Mouse (Mus musculus): Measurements from ENCODE around the gene Fam107a. TPM values are rescaled to one million over a fixed set of nuclear protein-coding genes. Genes with fewer than 3 reads are reported as not detected.

The Fam107a gene
- polyA plus RNA-seq, 1 experiment from 2014 or later = 8.2 TPM

GRCm38 (mm10) chr14:8256072-8256471 is 61.8 kb downstream of the Fam107a start:
- Histone ChIP-seq H3K4me3 (replicated peaks; ENCODE audit: low read depth, low read length) (no peak overlapping the region), H3K4me2 (ENCODE audit: low read length) (no peak overlapping the region), H3K36me3 (ENCODE audit: insufficient read depth, low read length) (no peaks in the 10 kb centered on the region), H3K9ac (ENCODE audit: low read depth, low read length) (no peak overlapping the region), H3K27ac (no peak overlapping the region), H3K9me3 (replicated peaks; ENCODE audit: low read length) (no peaks in the 10 kb centered on the region), H3K4me1 (replicated peaks; ENCODE audit: insufficient read depth, low read length) (no peaks in the 10 kb centered on the region), H3K27me3 (ENCODE audit: insufficient read depth, low read length) (no peaks in the 10 kb centered on the region)
- ATAC-seq (replicated peaks; ENCODE audit: low FRiP score, low read depth) (no peak), DNase-seq (ENCODE audit: low spot score) (no peak)
- WGBS = 68% methylated on average over 6 of the region's 6 CpGs
- TF ChIP-seq CTCF (IDR thresholded peaks at IDR 0.05; ENCODE audit: low read depth) = no peak

- Histone ChIP-seq H3K4me1 (replicated peaks; ENCODE audit: insufficient read depth, low read length) (no peaks in the 10 kb centered on the region), H3K4me2 (ENCODE audit: low read length) (no peak overlapping the region), H3K36me3 (ENCODE audit: insufficient read depth, low read length) (no peaks in the 10 kb centered on the region), H3K4me3 (replicated peaks; ENCODE audit: low read depth, low read length) (no peak overlapping the region), H3K27ac (no peak overlapping the region), H3K9ac (ENCODE audit: low read depth, low read length) (no peak overlapping the region), H3K9me3 (replicated peaks; ENCODE audit: low read length) (no peaks in the 10 kb centered on the region), H3K27me3 (ENCODE audit: insufficient read depth, low read length) (no peaks in the 10 kb centered on the region)
- WGBS = 67% methylated on average over 7 of the region's 7 CpGs
- ATAC-seq (replicated peaks; ENCODE audit: low FRiP score, low read depth) = no peak
- peak; percentile 74 for TF ChIP-seq CTCF (IDR thresholded peaks at IDR 0.05; ENCODE audit: low read depth)
- DNase-seq (ENCODE audit: low spot score) = peak; percentile 70
Observed at GRCm38 (mm10) chr14:8255076-8255729, 62.6 kb downstream of the Fam107a start.

- Histone ChIP-seq H3K36me3 (ENCODE audit: insufficient read depth, low read length) (no peaks in the 10 kb centered on the region), H3K27me3 (ENCODE audit: insufficient read depth, low read length) (no peaks in the 10 kb centered on the region), H3K9me3 (replicated peaks; ENCODE audit: low read length) (no peaks in the 10 kb centered on the region), H3K4me3 (replicated peaks; ENCODE audit: low read depth, low read length) (no peak overlapping the region), H3K4me1 (replicated peaks; ENCODE audit: insufficient read depth, low read length) (no peaks in the 10 kb centered on the region), H3K9ac (ENCODE audit: low read depth, low read length) (no peak overlapping the region), H3K4me2 (ENCODE audit: low read length) (no peak overlapping the region), H3K27ac (no peak overlapping the region)
- no peak for ATAC-seq (replicated peaks; ENCODE audit: low FRiP score, low read depth)
- no peak for TF ChIP-seq CTCF (IDR thresholded peaks at IDR 0.05; ENCODE audit: low read depth)
- DNase-seq (ENCODE audit: low spot score) = no peak
- WGBS = 94% methylated on average over 8 of the region's 8 CpGs
Observed at GRCm38 (mm10) chr14:8251330-8251885, 66.4 kb downstream of the Fam107a start.

- no peaks in the 10 kb centered on the region for H3K9me3 ChIP-seq (replicated peaks; ENCODE audit: low read length)
- no peaks in the 10 kb centered on the region for H3K27me3 ChIP-seq (ENCODE audit: insufficient read depth, low read length)
- 63% methylated on average over 9 of the region's 9 CpGs for WGBS
- H3K27ac ChIP-seq = no peak overlapping the region
- no peaks in the 10 kb centered on the region for H3K36me3 ChIP-seq (ENCODE audit: insufficient read depth, low read length)
- no peaks in the 10 kb centered on the region for H3K4me1 ChIP-seq (replicated peaks; ENCODE audit: insufficient read depth, low read length)
- H3K4me3 ChIP-seq (replicated peaks; ENCODE audit: low read depth, low read length) = no peak overlapping the region
- no peak overlapping the region for H3K4me2 ChIP-seq (ENCODE audit: low read length)
- DNase-seq (ENCODE audit: low spot score) (no peak), ATAC-seq (replicated peaks; ENCODE audit: low FRiP score, low read depth) (no peak)
- TF ChIP-seq CTCF (IDR thresholded peaks at IDR 0.05; ENCODE audit: low read depth) = no peak
- H3K9ac ChIP-seq (ENCODE audit: low read depth, low read length) = no peak overlapping the region
Observed at GRCm38 (mm10) chr14:8250141-8250871, 67.5 kb downstream of the Fam107a start.

GRCm38 (mm10) chr14:8249206-8249605 is 68.6 kb downstream of the Fam107a start:
- TF ChIP-seq CTCF (IDR thresholded peaks at IDR 0.05; ENCODE audit: low read depth) = no peak
- Histone ChIP-seq H3K36me3 (ENCODE audit: insufficient read depth, low read length) (no peaks in the 10 kb centered on the region), H3K9me3 (replicated peaks; ENCODE audit: low read length) (no peaks in the 10 kb centered on the region), H3K27ac (no peak overlapping the region), H3K9ac (ENCODE audit: low read depth, low read length) (no peak overlapping the region), H3K4me2 (ENCODE audit: low read length) (no peak overlapping the region), H3K4me3 (replicated peaks; ENCODE audit: low read depth, low read length) (no peak overlapping the region), H3K27me3 (ENCODE audit: insufficient read depth, low read length) (no peaks in the 10 kb centered on the region), H3K4me1 (replicated peaks; ENCODE audit: insufficient read depth, low read length) (no peaks in the 10 kb centered on the region)
- no peak for ATAC-seq (replicated peaks; ENCODE audit: low FRiP score, low read depth)
- WGBS = 80% methylated on average over 1 of the region's 1 CpGs
- no peak for DNase-seq (ENCODE audit: low spot score)

GRCm38 (mm10) chr14:8246878-8247277 is 70.9 kb downstream of the Fam107a start:
- no peak for DNase-seq (ENCODE audit: low spot score)

More at GRCm38 (mm10) chr14:8246878-8247277, 70.9 kb downstream of the Fam107a start:
- no peak overlapping the region for H3K9ac ChIP-seq (ENCODE audit: low read depth, low read length)
- H3K4me1 ChIP-seq (replicated peaks; ENCODE audit: insufficient read depth, low read length) = 0 out of 2 replicates have a peak, but pooled peaks cover 4% of the 10 kb centered on the region
- H3K36me3 ChIP-seq (ENCODE audit: insufficient read depth, low read length) = no peaks in the 10 kb centered on the region
- H3K4me3 ChIP-seq (replicated peaks; ENCODE audit: low read depth, low read length) = no peak overlapping the region
- no peaks in the 10 kb centered on the region for H3K9me3 ChIP-seq (replicated peaks; ENCODE audit: low read length)
- H3K4me2 ChIP-seq (ENCODE audit: low read length) = no peak overlapping the region
- H3K27me3 ChIP-seq (ENCODE audit: insufficient read depth, low read length) = no peaks in the 10 kb centered on the region
- no peak for ATAC-seq (replicated peaks; ENCODE audit: low FRiP score, low read depth)
- no peak for TF ChIP-seq CTCF (IDR thresholded peaks at IDR 0.05; ENCODE audit: low read depth)
- H3K27ac ChIP-seq = no peak overlapping the region
- 89% methylated on average over 8 of the region's 8 CpGs for WGBS

Other genes starting within 250 kb of the Fam107a start
- 58.9 and 61.8 TPM in 2 replicates for gene Rpp14, start 237.7 kb downstream of the Fam107a start, polyA plus RNA-seq (2015; fragmentation: Nextera tagmentation; extraction: Ambion mirVana)
- 39.4 and 41.7 TPM in 2 replicates for gene Pxk, start 219.8 kb downstream of the Fam107a start, polyA plus RNA-seq (2015; fragmentation: Nextera tagmentation; extraction: Ambion mirVana)
- 318 and 322 TPM in 2 replicates for gene Pdhb, start 145.0 kb downstream of the Fam107a start, polyA plus RNA-seq (2015; fragmentation: Nextera tagmentation; extraction: Ambion mirVana)
- gene Kctd6, start 103.9 kb downstream of the Fam107a start, polyA plus RNA-seq (2015; fragmentation: Nextera tagmentation; extraction: Ambion mirVana) = 30.2 and 34.1 TPM in 2 replicates
- 6.2 and 7.1 TPM in 2 replicates for gene Acox2, start 58.7 kb downstream of the Fam107a start, polyA plus RNA-seq (2015; fragmentation: Nextera tagmentation; extraction: Ambion mirVana)
- gene Oit1, start 60.7 kb upstream of the Fam107a start, polyA plus RNA-seq (2015; fragmentation: Nextera tagmentation; extraction: Ambion mirVana) = 2.2 and 4.3 TPM in 2 replicates